Mouse (Mus musculus) liver, adult 2 months (tissue): ENCODE measurements around the gene Elmsan1.

Source experiments
- CTCF ChIP-seq: fragments of 200-500 bp; IDR thresholded peaks from 2 replicates; pipeline ENCODE4 v1.5.1; 2011; ENCODE audit warnings: low read depth, low read length, control low read depth
- POLR2A ChIP-seq: fragments of 200-500 bp; IDR thresholded peaks from 2 replicates; pipeline ENCODE4 v1.6.1; 2011; ENCODE audit warnings: low read length, control low read depth; ENCODE audit not compliant: insufficient read depth; ENCODE audit errors: extremely low read depth

GRCm38 (mm10) chr12:84206525-84206924 is 12.2 kb downstream of the Elmsan1 start:
- TF ChIP-seq POLR2A: no peak
- no peak for TF ChIP-seq CTCF
